Mouse (Mus musculus): ENCODE measurements around the gene Olfr983. TPM values are rescaled to one million over a fixed set of nuclear protein-coding genes. Genes with fewer than 3 reads are reported as not detected.

Gene Olfr983
- polyA plus RNA-seq, 1 experiment from 2014 or later, result not detected

Other genes with a start within 250 kb of the Olfr983 start
- gene Olfr972, start 227.2 kb downstream of the Olfr983 start, polyA plus RNA-seq (2015; fragmentation: Nextera tagmentation; extraction: Ambion mirVana), result not detected in 2 replicates
- gene Olfr229, start 186.3 kb downstream of the Olfr983 start, polyA plus RNA-seq (2015; fragmentation: Nextera tagmentation; extraction: Ambion mirVana), result not detected in 2 replicates
- not detected in 2 replicates for gene Olfr974, start 156.1 kb downstream of the Olfr983 start, polyA plus RNA-seq (2015; fragmentation: Nextera tagmentation; extraction: Ambion mirVana)
- not detected in 2 replicates for gene Olfr975, start 141.5 kb downstream of the Olfr983 start, polyA plus RNA-seq (2015; fragmentation: Nextera tagmentation; extraction: Ambion mirVana)
- not detected in 2 replicates for gene Olfr976, start 132.5 kb downstream of the Olfr983 start, polyA plus RNA-seq (2015; fragmentation: Nextera tagmentation; extraction: Ambion mirVana)
- not detected in 2 replicates for gene Olfr978, start 101.5 kb downstream of the Olfr983 start, polyA plus RNA-seq (2015; fragmentation: Nextera tagmentation; extraction: Ambion mirVana)
- gene Olfr979, start 90.1 kb downstream of the Olfr983 start, polyA plus RNA-seq (2015; fragmentation: Nextera tagmentation; extraction: Ambion mirVana), result not detected in 2 replicates
- gene Olfr980, start 84.0 kb downstream of the Olfr983 start, polyA plus RNA-seq (2015; fragmentation: Nextera tagmentation; extraction: Ambion mirVana), result not detected in 2 replicates
- gene Olfr981, start 72.1 kb downstream of the Olfr983 start, polyA plus RNA-seq (2015; fragmentation: Nextera tagmentation; extraction: Ambion mirVana), result not detected in 2 replicates
- not detected in 2 replicates for gene Olfr982, start 19.8 kb downstream of the Olfr983 start, polyA plus RNA-seq (2015; fragmentation: Nextera tagmentation; extraction: Ambion mirVana)
- gene Olfr984, start 20.6 kb upstream of the Olfr983 start, polyA plus RNA-seq (2015; fragmentation: Nextera tagmentation; extraction: Ambion mirVana), result not detected in 2 replicates
- not detected in 2 replicates for gene Olfr985, start 36.6 kb upstream of the Olfr983 start, polyA plus RNA-seq (2015; fragmentation: Nextera tagmentation; extraction: Ambion mirVana)
- not detected in 2 replicates for gene Tmem225, start 54.5 kb upstream of the Olfr983 start, polyA plus RNA-seq (2015; fragmentation: Nextera tagmentation; extraction: Ambion mirVana)
- gene Olfr986, start 87.3 kb upstream of the Olfr983 start, polyA plus RNA-seq (2015; fragmentation: Nextera tagmentation; extraction: Ambion mirVana), result not detected in 2 replicates
- gene Zfp202, start 98.7 kb upstream of the Olfr983 start, polyA plus RNA-seq (2015; fragmentation: Nextera tagmentation; extraction: Ambion mirVana), result 6.8 and 7.5 TPM in 2 replicates
- gene Scn3b, start 175.6 kb upstream of the Olfr983 start, polyA plus RNA-seq (2015; fragmentation: Nextera tagmentation; extraction: Ambion mirVana), result 3.1 and 7.2 TPM in 2 replicates

Data from kidney, embryonic 15.5 days (tissue).